Mouse (Mus musculus) intestine, embryonic 15.5 days (tissue): ENCODE measurements around the gene Bmp6. TPM values are rescaled to one million over a fixed set of nuclear protein-coding genes. Genes with fewer than 3 reads are reported as not detected.

Experiments used
- ATAC-seq: fragments of 200-750 bp; cut with Nextera tagmentation; 2 replicates; pipeline ENCODE4 v1.8.0; 2017; ENCODE audit warnings: moderate TSS enrichment, moderate library complexity
- H3K27ac ChIP-seq: fragments of 300-500 bp; sonication (generic); 2 replicates; pipeline ENCODE4 v1.5.1; 2015; ENCODE audit warnings: mild to moderate bottlenecking, inconsistent platforms
- H3K27me3 ChIP-seq: fragments of 300-500 bp; sonication (generic); replicated peaks from 2 replicates; pipeline ENCODE4 v1.6.1; 2015; ENCODE audit warnings: inconsistent platforms
- H3K36me3 ChIP-seq: fragments of 300-500 bp; sonication (generic); 2 replicates; pipeline ENCODE4 v1.6.1; 2015; ENCODE audit warnings: inconsistent platforms
- H3K4me1 ChIP-seq: fragments of 300-500 bp; sonication (generic); replicated peaks from 2 replicates; pipeline ENCODE4 v1.6.1; 2015; ENCODE audit warnings: inconsistent platforms
- H3K4me2 ChIP-seq: fragments of 300-500 bp; sonication (generic); replicated peaks from 2 replicates; pipeline ENCODE4 v1.6.1; 2015; ENCODE audit warnings: mild to moderate bottlenecking, inconsistent platforms
- H3K4me3 ChIP-seq: fragments of 300-500 bp; sonication (generic); replicated peaks from 2 replicates; pipeline ENCODE4 v1.5.1; 2015; ENCODE audit warnings: inconsistent platforms
- H3K9ac ChIP-seq: fragments of 300-500 bp; sonication (generic); 2 replicates; pipeline ENCODE4 v1.6.1; 2015; ENCODE audit warnings: inconsistent platforms
- H3K9me3 ChIP-seq: fragments of 300-500 bp; sonication (generic); 2 replicates; pipeline ENCODE4 v1.6.1; 2016; ENCODE audit warnings: inconsistent platforms
- WGBS: fragments of 180-500 bp; shearing (Covaris S2); methylation state at CpG from one replicate; pipeline ENCODE4 v1.1.7; 2015; 5-methylcytosine and 5-hydroxymethylcytosine counted together
- polyA plus RNA-seq: library from polyadenylated mRNA; unstranded; fragments of >200 nt; fragmentation: Nextera tagmentation; extraction: Ambion mirVana; gene quantifications from 2 replicates; pipeline ENCODE4 v1.2.1, GENCODE M21; 2015

The Bmp6 gene
- polyA plus RNA-seq, 1 experiment from 2014 or later: 1.5 TPM

DNA sequence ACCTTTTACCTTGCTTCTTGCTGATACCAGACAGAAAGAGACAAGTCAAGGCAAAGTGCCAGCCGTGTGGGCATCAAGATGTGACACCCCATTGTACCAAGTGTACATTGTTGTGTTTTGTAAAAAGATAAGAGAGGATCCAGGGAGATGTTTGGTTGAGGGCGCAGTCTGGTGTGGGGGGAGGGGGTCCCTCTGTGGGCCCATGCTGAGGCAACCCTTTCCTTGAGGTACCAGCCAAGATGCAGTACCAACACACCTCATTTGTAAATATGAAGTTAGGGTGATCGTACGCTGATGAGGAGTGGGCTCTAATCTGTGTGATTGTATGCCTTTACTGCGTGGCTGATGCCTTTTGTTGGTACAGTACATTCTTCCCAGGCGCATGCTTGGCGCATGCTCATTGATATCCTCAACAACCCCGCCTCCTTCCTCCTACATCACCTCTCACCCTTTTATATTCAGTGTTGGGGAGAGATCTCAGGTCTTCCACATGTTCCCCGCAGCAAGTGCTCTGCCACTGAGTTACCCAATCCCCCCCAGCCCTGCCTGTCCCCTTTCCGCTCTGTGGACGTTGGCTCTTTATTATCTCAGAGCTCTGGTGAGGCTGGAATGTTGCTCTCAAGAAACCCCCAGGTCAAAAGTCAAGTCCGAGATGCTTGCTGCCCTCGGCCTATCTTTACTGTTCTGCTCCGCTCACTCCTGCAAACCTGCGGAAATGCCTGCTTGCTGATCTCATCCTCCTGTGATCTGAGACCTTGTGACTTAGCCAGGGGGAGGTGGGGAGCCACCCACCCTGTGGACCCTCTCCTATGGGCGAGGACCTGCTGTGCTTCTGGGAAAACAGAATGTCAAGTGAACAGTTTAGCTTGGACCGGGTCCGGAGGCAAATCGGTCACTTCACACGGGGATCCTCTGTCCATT is 105.4 kb downstream of the Bmp6 start:
- Histone ChIP-seq H3K9ac (no peak overlapping the region), H3K27me3 (no peaks in the 10 kb centered on the region), H3K27ac (no peak overlapping the region), H3K4me1 (no peaks in the 10 kb centered on the region), H3K9me3 (no peaks in the 10 kb centered on the region), H3K4me3 (no peak overlapping the region), H3K36me3 (no peaks in the 10 kb centered on the region), H3K4me2 (no peak overlapping the region)
- 57% methylated on average over 20 of the region's 20 CpGs for WGBS
- peak; percentile 31 for ATAC-seq

DNA sequence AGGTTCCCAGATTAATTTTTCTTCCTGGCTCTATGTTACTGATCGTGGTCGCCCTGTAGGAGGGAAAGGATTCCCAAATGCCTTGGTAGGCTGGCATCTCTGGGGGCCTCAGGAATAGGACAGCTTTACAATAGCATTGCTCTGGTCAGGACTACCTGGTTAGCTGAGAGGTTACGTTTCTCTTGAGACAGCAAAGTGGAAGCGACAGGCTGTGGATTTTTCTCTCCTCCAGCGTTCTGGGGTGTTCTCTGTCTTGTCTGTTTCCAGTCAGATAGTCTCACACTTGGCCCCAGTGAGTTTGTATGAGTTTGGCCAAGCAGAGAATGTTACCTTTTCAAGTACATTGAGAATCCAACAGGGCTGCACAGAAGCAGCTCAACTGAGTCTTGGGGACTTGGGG is 106.5 kb downstream of the Bmp6 start:
- 88% methylated on average over 5 of the region's 5 CpGs for WGBS
- H3K4me1 ChIP-seq: no peaks in the 10 kb centered on the region

DNA sequence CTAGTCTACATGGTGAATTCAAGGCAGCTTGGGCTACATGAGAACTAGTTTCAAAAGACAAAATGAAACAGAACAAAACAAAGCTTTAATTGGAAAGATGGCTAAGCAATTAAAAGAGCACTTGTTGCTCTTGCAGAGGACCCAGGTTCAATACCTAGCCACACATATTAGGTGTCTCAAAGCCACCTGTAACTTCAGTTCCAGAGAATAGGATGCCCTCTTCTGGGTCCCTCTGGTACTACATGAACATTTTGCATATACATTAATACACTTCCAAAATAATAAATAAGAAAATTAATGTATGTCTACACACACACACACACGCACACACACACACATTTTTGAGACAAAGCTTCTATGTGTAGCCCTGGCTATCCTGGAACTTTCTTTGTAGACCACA is 118.5 kb downstream of the Bmp6 start:
- no peaks in the 10 kb centered on the region for H3K27me3 ChIP-seq
- WGBS: 90% methylated on average over 1 of the region's 1 CpGs

More for the DNA sequence above, 106.5 kb downstream of the Bmp6 start:
- Histone ChIP-seq H3K9me3 (no peaks in the 10 kb centered on the region), H3K27me3 (no peaks in the 10 kb centered on the region), H3K27ac (no peak overlapping the region), H3K9ac (no peak overlapping the region), H3K4me3 (no peak overlapping the region), H3K36me3 (no peaks in the 10 kb centered on the region), H3K4me2 (no peak overlapping the region)
- ATAC-seq: no peak

DNA sequence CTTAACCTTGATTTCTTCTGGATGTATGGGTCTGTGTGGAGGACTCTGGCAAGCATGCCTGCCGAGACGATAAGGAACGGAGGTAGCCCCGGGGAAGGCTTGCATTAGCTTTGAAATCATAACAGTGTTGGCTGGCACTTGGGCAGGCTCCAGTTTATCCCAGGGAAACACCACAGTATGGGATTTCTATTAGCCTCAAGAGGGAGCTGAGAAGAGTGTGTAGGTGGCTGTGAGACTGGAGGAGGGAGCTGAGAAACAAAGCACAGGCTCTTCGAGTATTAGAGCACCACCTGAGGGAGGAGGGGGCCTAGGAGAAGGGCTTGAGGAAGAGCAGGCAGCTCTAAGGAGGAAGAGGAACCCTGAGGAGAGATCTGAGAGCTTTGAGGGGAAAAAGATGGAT is 126.0 kb downstream of the Bmp6 start:
- no peaks in the 10 kb centered on the region for H3K4me1 ChIP-seq
- WGBS: 79% methylated on average over 5 of the region's 5 CpGs
- no peak overlapping the region for H3K4me2 ChIP-seq
- no peak overlapping the region for H3K4me3 ChIP-seq
- H3K27ac ChIP-seq: no peak overlapping the region
- no peaks in the 10 kb centered on the region for H3K27me3 ChIP-seq
- no peak overlapping the region for H3K9ac ChIP-seq
- no peak for ATAC-seq
- H3K36me3 ChIP-seq: no peaks in the 10 kb centered on the region
- no peaks in the 10 kb centered on the region for H3K9me3 ChIP-seq

More for the DNA sequence above, 118.5 kb downstream of the Bmp6 start:
- H3K27ac ChIP-seq: no peak overlapping the region
- H3K4me2 ChIP-seq: no peak overlapping the region
- no peak overlapping the region for H3K4me3 ChIP-seq
- H3K36me3 ChIP-seq: no peaks in the 10 kb centered on the region
- no peak for ATAC-seq
- H3K4me1 ChIP-seq: no peaks in the 10 kb centered on the region
- no peaks in the 10 kb centered on the region for H3K9me3 ChIP-seq
- no peak overlapping the region for H3K9ac ChIP-seq

DNA sequence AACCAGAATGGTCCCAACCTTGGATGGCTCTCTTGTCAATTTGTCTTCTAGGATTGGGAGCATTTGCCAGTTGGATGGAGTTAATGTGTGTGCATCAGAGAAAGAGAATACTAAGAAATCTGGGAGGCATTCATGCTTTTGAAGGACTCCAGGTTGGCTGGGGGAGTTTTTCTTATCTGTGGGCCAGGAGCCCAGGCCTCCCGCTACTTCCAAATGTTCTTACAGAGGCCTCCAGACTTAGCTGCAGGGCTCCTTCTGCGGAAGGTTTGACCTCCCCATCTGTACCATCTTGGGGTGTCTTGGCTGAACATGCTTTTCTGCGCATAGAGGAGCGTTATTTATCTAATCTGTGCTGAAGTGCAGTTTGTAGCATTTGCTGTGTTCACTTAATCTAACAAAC is 127.7 kb downstream of the Bmp6 start:
- Histone ChIP-seq H3K27ac (no peak overlapping the region), H3K36me3 (no peaks in the 10 kb centered on the region), H3K4me1 (no peaks in the 10 kb centered on the region), H3K9ac (no peak overlapping the region), H3K27me3 (no peaks in the 10 kb centered on the region), H3K4me2 (no peak overlapping the region), H3K9me3 (no peaks in the 10 kb centered on the region), H3K4me3 (no peak overlapping the region)
- ATAC-seq: no peak
- WGBS: 73% methylated on average over 4 of the region's 4 CpGs

DNA sequence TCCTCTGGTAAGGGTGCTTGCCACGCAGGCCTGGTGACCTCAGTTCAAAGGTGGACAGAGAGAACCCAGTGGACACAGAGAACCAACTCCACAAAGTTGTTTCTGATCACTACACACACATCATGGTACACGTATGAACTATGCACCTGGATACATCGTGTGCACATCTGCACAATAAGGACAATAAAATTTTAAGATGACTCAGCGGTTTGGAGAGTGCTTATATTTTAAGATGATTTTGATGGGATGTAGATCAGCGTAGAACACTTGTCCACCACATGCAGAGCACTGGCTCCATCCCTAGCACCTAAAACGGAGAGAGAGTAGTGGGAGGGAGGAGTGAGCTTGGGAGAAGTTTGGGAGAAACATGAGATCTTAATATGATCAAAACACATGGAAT is 128.6 kb downstream of the Bmp6 start:
- Histone ChIP-seq H3K27ac (no peak overlapping the region), H3K4me1 (no peaks in the 10 kb centered on the region), H3K4me3 (no peak overlapping the region), H3K9ac (no peak overlapping the region), H3K4me2 (no peak overlapping the region), H3K9me3 (no peaks in the 10 kb centered on the region), H3K36me3 (no peaks in the 10 kb centered on the region), H3K27me3 (no peaks in the 10 kb centered on the region)
- ATAC-seq: no peak
- 91% methylated on average over 6 of the region's 6 CpGs for WGBS

DNA sequence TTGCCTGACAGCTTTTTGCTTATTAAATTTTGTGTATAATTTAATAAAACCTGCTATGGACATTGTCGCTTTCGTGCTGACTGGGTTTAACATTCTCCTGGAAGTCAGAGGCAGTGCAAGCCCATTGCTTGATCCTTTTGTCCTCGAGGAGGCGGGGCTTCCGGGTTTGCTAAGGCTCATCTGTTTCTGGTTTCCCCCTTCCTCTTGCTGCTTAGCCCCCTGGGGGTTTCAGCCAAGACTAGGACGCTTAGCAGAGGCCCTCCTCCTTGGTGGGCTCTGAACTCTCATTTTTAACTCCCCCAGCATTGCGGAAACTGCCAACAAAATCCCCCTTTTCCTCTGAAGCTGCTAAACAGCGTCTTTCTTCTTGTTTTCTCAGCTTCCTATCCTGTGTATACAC is 132.0 kb downstream of the Bmp6 start:
- no peaks in the 10 kb centered on the region for H3K27me3 ChIP-seq
- no peak overlapping the region for H3K4me3 ChIP-seq
- no peak overlapping the region for H3K4me2 ChIP-seq
- 38% methylated on average over 8 of the region's 8 CpGs for WGBS
- ATAC-seq: no peak
- H3K36me3 ChIP-seq: no peaks in the 10 kb centered on the region
- no peaks in the 10 kb centered on the region for H3K4me1 ChIP-seq
- H3K9me3 ChIP-seq: no peaks in the 10 kb centered on the region
- H3K9ac ChIP-seq: no peak overlapping the region
- H3K27ac ChIP-seq: no peak overlapping the region

DNA sequence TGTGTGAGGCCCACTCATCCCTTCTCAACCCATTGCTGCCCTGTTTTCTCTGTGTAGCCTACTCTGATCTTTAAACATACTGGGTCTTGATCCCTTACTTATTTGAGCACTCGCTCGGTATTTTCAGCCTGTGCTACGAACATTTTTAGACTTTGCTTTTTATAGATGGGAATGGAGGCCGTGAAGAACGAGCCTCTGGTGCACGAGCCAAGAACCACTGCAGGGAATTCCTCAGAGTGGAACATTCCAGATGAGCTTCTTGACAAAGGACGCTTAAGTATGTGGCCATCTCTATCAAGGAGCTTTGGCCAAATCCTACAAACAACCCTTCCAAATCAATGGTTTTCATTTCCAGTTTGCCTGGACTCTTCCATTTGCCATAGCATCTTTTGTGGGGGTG is 136.1 kb downstream of the Bmp6 start:
- Histone ChIP-seq H3K27me3 (no peaks in the 10 kb centered on the region), H3K4me1 (no peaks in the 10 kb centered on the region), H3K9me3 (no peaks in the 10 kb centered on the region), H3K36me3 (no peaks in the 10 kb centered on the region), H3K4me2 (no peak overlapping the region), H3K9ac (no peak overlapping the region), H3K4me3 (no peak overlapping the region), H3K27ac (no peak overlapping the region)
- ATAC-seq: no peak
- 77% methylated on average over 7 of the region's 7 CpGs for WGBS

DNA sequence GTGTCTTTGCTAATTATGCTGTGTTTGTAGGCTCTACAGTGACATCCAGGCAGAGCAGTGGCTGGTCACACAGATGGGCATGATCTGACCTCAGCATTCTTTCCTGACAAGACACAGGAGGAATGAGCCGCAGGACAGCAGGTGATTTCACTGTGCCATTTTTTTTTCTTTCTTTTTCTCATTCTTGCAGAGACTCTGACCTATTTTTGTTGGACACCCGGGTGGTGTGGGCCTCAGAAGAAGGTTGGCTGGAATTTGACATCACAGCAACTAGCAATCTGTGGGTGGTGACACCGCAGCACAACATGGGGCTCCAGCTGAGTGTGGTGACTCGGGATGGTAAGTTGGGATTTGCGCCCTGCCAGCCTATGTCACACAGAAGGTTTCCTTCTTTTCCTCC is 139.8 kb downstream of the Bmp6 start:
- WGBS: 79% methylated on average over 5 of the region's 5 CpGs
- H3K9me3 ChIP-seq: no peaks in the 10 kb centered on the region

DNA sequence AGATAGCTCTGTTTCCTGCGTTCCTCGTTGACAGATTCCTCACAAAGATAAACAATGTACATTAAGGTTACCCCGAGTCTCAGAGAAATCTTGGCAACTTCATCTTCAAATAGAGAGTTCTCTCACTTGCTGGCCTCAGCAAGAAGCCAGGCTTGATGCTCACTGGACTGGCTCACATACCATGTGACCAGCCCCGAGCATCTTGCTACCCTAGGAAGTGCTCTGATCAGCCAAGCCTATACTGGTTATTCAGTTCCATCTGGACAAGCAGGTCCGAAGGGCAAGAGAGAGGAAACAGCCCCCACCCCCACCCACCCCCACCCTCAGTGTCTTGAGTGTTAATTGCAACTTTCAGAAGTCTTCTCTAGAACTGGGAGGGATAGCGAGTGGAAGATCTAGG is 141.9 kb downstream of the Bmp6 start:
- ATAC-seq: no peak
- no peak overlapping the region for H3K27ac ChIP-seq
- H3K36me3 ChIP-seq: no peaks in the 10 kb centered on the region
- H3K27me3 ChIP-seq: no peaks in the 10 kb centered on the region
- H3K9ac ChIP-seq: no peak overlapping the region
- no peaks in the 10 kb centered on the region for H3K9me3 ChIP-seq
- 68% methylated on average over 6 of the region's 6 CpGs for WGBS
- H3K4me3 ChIP-seq: no peak overlapping the region
- no peaks in the 10 kb centered on the region for H3K4me1 ChIP-seq
- H3K4me2 ChIP-seq: no peak overlapping the region

More for the DNA sequence above, 139.8 kb downstream of the Bmp6 start:
- Histone ChIP-seq H3K36me3 (no peaks in the 10 kb centered on the region), H3K27me3 (no peaks in the 10 kb centered on the region), H3K4me1 (no peaks in the 10 kb centered on the region), H3K27ac (no peak overlapping the region), H3K4me3 (no peak overlapping the region), H3K9ac (no peak overlapping the region), H3K4me2 (no peak overlapping the region)
- ATAC-seq: no peak

DNA sequence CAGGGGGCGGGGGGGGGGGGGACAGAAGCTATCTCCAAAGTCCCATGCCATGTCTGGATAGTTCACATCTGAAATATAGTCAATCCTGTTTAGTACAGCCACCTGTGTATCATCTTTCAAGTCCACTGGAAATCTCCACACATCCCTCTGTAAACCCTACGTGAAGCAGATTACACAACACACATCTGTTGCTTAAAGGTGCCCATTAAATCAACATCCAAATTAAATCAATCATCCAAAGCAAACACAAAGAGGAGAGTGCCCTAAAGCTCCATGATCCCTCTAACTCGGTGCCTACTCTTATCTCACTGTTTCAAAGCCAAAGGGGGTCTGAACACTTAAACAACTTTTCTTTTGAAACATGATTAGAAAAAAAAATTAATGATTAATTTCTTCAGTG is 151.8 kb downstream of the Bmp6 start:
- Histone ChIP-seq H3K36me3 (peaks cover 14% of the 10 kb centered on the region), H3K4me3 (no peak overlapping the region), H3K4me2 (no peak overlapping the region), H3K9ac (no peak overlapping the region), H3K27ac (no peak overlapping the region), H3K27me3 (no peaks in the 10 kb centered on the region), H3K9me3 (no peaks in the 10 kb centered on the region), H3K4me1 (no peaks in the 10 kb centered on the region)
- WGBS: 30% methylated on average over 3 of the region's 3 CpGs
- no peak for ATAC-seq

DNA sequence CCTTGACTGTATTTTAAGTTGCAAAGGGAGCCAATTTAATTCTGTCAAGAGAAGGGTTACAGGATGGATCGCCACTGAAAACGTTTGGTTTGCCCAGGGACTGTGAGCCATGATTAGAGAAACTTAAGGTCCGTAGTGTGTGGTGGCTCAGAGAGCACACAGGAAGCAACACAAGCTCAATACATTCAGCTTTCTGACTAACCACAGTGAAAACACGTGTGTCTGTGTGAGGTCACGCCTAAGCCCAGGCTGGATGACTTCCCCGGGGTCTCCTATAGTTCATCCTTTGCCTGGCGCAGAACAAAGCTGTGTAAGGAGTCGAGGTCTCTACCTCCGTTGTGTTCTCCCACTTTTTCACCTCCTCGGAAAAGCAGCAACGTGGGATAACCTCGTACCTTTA is 156.4 kb downstream of the Bmp6 start:
- H3K27ac ChIP-seq: no peak overlapping the region
- H3K9me3 ChIP-seq: no peaks in the 10 kb centered on the region
- no peaks in the 10 kb centered on the region for H3K4me1 ChIP-seq
- no peak overlapping the region for H3K4me3 ChIP-seq
- H3K4me2 ChIP-seq: no peak overlapping the region
- H3K9ac ChIP-seq: no peak overlapping the region
- WGBS: 86% methylated on average over 12 of the region's 12 CpGs
- H3K27me3 ChIP-seq: no peaks in the 10 kb centered on the region
- no peak for ATAC-seq
- H3K36me3 ChIP-seq: peaks cover 43% of the 10 kb centered on the region
